Mouse (Mus musculus) CH12.LX (cell line): ENCODE data around the gene Spata13.

Experiments used
- HCFC1 ChIP-seq: IDR thresholded peaks from 2 replicates; pipeline ENCODE4 v1.6.1; 2012; ENCODE audit warnings: low read depth, mild to moderate bottlenecking, inconsistent platforms, low read length, improper control_type of control experiment
- KAT2A ChIP-seq: IDR thresholded peaks from 2 replicates; pipeline ENCODE4 v1.6.1; 2012; ENCODE audit warnings: low read length, improper control_type of control experiment, inconsistent platforms; ENCODE audit not compliant: insufficient replicate concordance
- USF1 ChIP-seq: IDR thresholded peaks from 2 replicates; pipeline ENCODE4 v1.6.1; 2014; ENCODE audit warnings: low read depth, mild to moderate bottlenecking, inconsistent platforms, low read length, improper control_type of control experiment

DNA sequence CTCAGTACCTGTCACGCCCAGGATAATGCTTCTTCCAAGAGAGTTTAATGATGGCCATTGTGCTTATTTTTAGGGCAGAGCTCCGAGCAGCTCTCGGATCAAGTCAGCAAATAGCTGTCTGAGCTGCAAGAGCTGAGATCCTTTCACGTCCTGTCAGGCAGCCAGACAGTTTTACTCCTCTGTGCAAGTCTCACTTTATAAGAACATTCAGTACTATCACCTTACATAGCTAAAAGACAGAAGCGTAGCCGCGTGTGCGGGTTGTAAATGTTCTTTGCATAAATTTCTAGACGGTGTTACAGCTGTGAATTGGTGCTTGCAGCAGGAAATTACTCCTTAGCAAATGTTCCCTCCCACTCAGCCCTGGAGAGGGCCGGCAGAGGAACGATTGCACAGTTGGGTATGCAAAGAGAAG, 59.3 kb downstream of the Spata13 start:
- TF ChIP-seq USF1 (no peak), HCFC1 (no peak), KAT2A (no peak)
